Mouse (Mus musculus) intestine, postnatal 0 days (tissue): ENCODE measurements around the gene Trappc12. TPM values are rescaled to one million over a fixed set of nuclear protein-coding genes. Genes with fewer than 3 reads are reported as not detected.
A peak's percentile ranks its signal among the peaks of the same experiment; 100 is the strongest.

Source experiments
- ATAC-seq: fragments of 200-750 bp; cut with Nextera tagmentation; 2 replicates; pipeline ENCODE4 v1.8.0; 2017; ENCODE audit warnings: mild to moderate bottlenecking, moderate TSS enrichment, moderate library complexity
- H3K27ac ChIP-seq: fragments of 300-500 bp; sonication (generic); 2 replicates; pipeline ENCODE4 v1.5.1; 2014; ENCODE audit warnings: mild to moderate bottlenecking, low read depth, low read length, moderate library complexity
- H3K27me3 ChIP-seq: fragments of 300-500 bp; sonication (generic); replicated peaks from 2 replicates; pipeline ENCODE4 v1.6.1; 2014; ENCODE audit warnings: low read length, mixed read lengths; ENCODE audit not compliant: control insufficient read depth, insufficient read depth
- H3K36me3 ChIP-seq: fragments of 300-500 bp; sonication (generic); 2 replicates; pipeline ENCODE4 v1.6.1; 2014; ENCODE audit warnings: mild to moderate bottlenecking, moderate library complexity; ENCODE audit not compliant: control insufficient read depth, insufficient read depth
- H3K4me1 ChIP-seq: fragments of 300-500 bp; sonication (generic); replicated peaks from 2 replicates; pipeline ENCODE4 v1.6.1; 2014; ENCODE audit warnings: antibody characterized with exemption, low read length, mixed read lengths; ENCODE audit not compliant: control insufficient read depth, insufficient read depth
- H3K4me2 ChIP-seq: fragments of 300-500 bp; sonication (generic); replicated peaks from 2 replicates; pipeline ENCODE4 v1.6.1; 2014; ENCODE audit warnings: low read depth, mild to moderate bottlenecking, moderate library complexity
- H3K4me3 ChIP-seq: fragments of 300-500 bp; sonication (generic); 2 replicates; pipeline ENCODE4 v1.5.1; 2014; ENCODE audit warnings: low read depth, low read length
- H3K9ac ChIP-seq: fragments of 300-500 bp; sonication (generic); 2 replicates; pipeline ENCODE4 v1.6.1; 2014; ENCODE audit warnings: mild to moderate bottlenecking, low read depth, low read length
- H3K9me3 ChIP-seq: fragments of 300-500 bp; sonication (generic); 2 replicates; pipeline ENCODE4 v1.6.1; 2016; ENCODE audit warnings: mixed run types; ENCODE audit not compliant: control insufficient read depth
- CTCF ChIP-seq: sonication (generic); IDR thresholded peaks from 2 replicates; pipeline ENCODE4 v1.5.1; 2016; ENCODE audit warnings: low read depth, mild to moderate bottlenecking, control low read depth, antibody characterized with exemption, moderate library complexity
- WGBS: fragments of 180-500 bp; shearing (Covaris S2); extraction: QIAGEN DNeasy Blood & Tissue Kit; methylation state at CpG from one replicate; pipeline ENCODE4 v1.1.7; 2014; 5-methylcytosine and 5-hydroxymethylcytosine counted together
- polyA plus RNA-seq: library from polyadenylated mRNA; unstranded; fragments of >200 nt; fragmentation: Nextera tagmentation; extraction: Ambion mirVana; gene quantifications from 2 replicates; pipeline ENCODE4 v1.2.1, GENCODE M21; 2015

Trappc12 gene
- polyA plus RNA-seq, 1 experiment from 2014 or later: 15.3 TPM

DNA sequence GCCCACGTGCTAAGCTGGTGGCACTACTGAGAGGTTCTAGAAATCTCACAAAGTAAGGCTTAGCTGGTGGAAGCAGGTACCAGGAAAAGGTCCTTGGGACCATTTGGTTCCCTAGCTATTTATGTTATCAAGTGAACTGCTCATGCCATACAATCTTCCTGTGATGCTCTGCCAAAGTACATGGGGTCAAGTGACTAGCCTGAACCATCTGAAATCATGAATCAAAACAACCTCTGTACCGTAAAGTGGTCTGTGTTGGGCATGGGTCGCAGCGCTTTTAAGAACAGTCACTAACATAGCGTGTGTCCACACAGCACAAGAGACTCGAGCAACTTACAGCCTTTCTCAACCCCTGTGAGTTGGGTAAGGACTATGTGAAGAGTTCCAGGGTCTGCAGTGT lies 45.1 kb downstream of the Trappc12 start:
- Histone ChIP-seq H3K27me3 (no peaks in the 10 kb centered on the region), H3K4me1 (no peaks in the 10 kb centered on the region), H3K9me3 (no peaks in the 10 kb centered on the region), H3K4me3 (no peak overlapping the region), H3K36me3 (peaks cover 42% of the 10 kb centered on the region), H3K27ac (no peak overlapping the region), H3K9ac (no peak overlapping the region), H3K4me2 (no peak overlapping the region)
- ATAC-seq: no peak
- TF ChIP-seq CTCF: no peak
- 85% methylated on average over 6 of the region's 6 CpGs for WGBS

DNA sequence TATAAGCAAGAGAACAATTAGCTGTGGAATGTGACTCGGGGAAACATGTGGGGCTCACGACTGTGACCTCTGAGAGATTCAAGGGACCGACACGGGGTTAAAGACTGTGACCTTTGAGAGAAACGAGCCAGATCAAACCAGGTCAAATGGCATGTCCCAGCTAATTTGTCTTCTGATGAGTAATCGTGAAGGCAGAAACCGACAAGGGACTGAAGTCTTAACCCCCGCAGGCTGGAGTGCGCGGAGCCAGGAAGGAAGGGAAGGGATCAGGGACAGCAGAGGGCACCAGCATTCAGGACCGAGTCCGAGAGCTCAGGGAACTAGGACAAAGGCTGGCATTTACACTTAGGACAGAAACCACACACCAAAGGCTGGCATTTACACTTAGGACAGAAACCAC lies 45.9 kb downstream of the Trappc12 start:
- peaks cover 34% of the 10 kb centered on the region; the same call in 1 of the 2 replicates for H3K36me3 ChIP-seq
- H3K27ac ChIP-seq: no peak overlapping the region
- H3K4me1 ChIP-seq: no peaks in the 10 kb centered on the region
- H3K9me3 ChIP-seq: no peaks in the 10 kb centered on the region
- H3K9ac ChIP-seq: no peak overlapping the region
- H3K27me3 ChIP-seq: no peaks in the 10 kb centered on the region
- WGBS: 36% methylated on average over 12 of the region's 12 CpGs
- peak; percentile 26 for TF ChIP-seq CTCF
- no peak overlapping the region for H3K4me2 ChIP-seq
- no peak overlapping the region for H3K4me3 ChIP-seq
- no peak for ATAC-seq

DNA sequence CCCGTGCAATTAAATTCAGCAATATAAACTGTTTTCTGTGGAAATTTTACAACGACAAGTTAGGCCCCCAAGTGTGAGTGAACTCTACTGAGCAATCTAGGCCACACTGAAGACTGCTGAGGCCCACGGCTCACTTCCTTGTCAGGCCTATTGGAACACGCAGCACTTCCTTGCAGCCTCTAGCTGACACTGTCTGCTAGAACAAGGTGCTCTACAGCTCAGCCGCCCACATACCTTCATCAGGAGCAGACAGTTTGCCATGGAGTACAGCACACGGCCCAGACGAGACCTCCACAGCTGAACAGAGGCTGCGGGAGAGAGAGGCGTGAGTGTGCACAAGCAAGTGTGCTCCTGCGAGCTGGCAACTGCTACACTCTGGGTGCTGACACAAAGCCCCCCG lies 49.0 kb downstream of the Trappc12 start:
- no peak overlapping the region for H3K4me3 ChIP-seq
- ATAC-seq: peak; percentile 39; the same call in 1 of the 2 replicates
- peaks cover 25% of the 10 kb centered on the region for H3K36me3 ChIP-seq
- TF ChIP-seq CTCF: no peak; the same call in 1 of the 2 replicates
- no peak overlapping the region for H3K27ac ChIP-seq
- no peaks in the 10 kb centered on the region for H3K4me1 ChIP-seq
- 69% methylated on average over 11 of the region's 11 CpGs for WGBS
- no peak overlapping the region for H3K4me2 ChIP-seq
- H3K27me3 ChIP-seq: no peaks in the 10 kb centered on the region
- no peak overlapping the region for H3K9ac ChIP-seq
- no peaks in the 10 kb centered on the region for H3K9me3 ChIP-seq

DNA sequence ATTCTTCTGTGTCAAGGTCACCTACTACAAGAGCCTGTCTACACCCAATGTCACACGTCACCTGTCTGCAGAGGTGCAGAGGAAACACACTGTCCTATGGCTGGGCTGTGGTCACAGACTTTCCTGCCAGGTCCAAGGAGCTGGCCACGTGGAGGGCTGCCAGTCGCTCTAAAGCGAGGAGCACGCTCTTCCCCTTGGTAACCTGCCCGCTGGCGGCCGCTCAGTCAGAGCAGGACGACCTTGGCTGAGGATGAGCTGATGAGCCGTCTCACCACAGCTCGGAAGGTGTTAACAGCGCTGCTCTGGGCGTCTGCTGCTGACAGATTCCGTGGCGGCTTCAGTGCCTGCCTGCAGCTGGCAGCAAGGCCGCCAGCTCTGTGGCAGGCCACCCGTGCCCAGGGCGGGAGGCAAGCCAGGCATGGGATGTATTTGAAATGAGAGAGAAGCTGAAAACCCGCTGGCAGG lies 49.7 kb downstream of the Trappc12 start:
- Histone ChIP-seq H3K27me3 (no peaks in the 10 kb centered on the region), H3K4me2 (no peak overlapping the region), H3K27ac (no peak overlapping the region), H3K36me3 (peaks cover 31% of the 10 kb centered on the region), H3K4me1 (no peaks in the 10 kb centered on the region), H3K4me3 (no peak overlapping the region), H3K9ac (no peak overlapping the region), H3K9me3 (no peaks in the 10 kb centered on the region)
- no peak for ATAC-seq
- 78% methylated on average over 19 of the region's 19 CpGs for WGBS
- TF ChIP-seq CTCF: no peak

DNA sequence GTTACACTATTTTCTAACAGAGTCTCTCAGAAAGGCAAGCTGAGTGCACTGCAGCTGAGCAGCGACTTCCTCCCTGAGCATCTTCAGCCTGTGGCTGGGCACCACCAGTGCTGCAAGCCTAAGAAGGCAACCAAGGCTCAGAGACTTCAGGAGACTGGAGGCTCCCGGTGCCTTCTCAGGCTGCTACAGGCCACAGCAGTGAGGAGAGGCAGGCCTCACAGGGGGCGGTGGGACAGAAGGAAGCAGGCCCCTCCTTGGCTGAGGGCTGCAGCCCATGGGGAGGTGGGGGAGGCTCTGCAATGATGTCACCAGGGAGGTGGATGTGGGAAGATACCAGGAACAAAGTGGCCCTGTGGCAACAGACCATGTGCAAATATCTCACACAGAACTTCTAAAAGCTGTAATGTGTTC lies 50.2 kb downstream of the Trappc12 start:
- Histone ChIP-seq H3K9me3 (no peaks in the 10 kb centered on the region), H3K9ac (no peak overlapping the region), H3K27ac (no peak overlapping the region), H3K4me1 (no peaks in the 10 kb centered on the region), H3K36me3 (peaks cover 34% of the 10 kb centered on the region), H3K4me3 (no peak overlapping the region), H3K4me2 (no peak overlapping the region), H3K27me3 (no peaks in the 10 kb centered on the region)
- no peak for ATAC-seq
- no peak for TF ChIP-seq CTCF
- WGBS: 40% methylated on average over 3 of the region's 3 CpGs

DNA sequence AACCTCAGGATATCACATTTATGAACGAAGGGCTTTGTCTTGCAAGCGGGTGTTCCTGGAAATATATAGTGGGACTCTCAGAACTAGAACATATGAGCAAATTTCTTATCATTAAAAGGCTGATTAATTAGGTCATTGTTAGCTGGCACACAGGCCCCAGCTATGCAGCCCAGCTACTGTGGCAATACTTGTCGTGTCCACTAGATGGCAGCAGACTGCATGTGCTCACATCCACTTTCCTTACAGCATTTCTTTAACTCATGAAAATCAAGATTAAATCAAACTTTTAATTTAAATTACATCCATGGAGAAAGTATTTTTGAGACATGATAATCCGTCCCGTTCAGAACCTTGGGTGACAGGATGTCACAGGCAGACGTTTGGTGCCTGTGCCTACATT lies 50.6 kb downstream of the Trappc12 start:
- H3K27ac ChIP-seq: no peak overlapping the region
- 10% methylated on average over 6 of the region's 6 CpGs for WGBS

DNA sequence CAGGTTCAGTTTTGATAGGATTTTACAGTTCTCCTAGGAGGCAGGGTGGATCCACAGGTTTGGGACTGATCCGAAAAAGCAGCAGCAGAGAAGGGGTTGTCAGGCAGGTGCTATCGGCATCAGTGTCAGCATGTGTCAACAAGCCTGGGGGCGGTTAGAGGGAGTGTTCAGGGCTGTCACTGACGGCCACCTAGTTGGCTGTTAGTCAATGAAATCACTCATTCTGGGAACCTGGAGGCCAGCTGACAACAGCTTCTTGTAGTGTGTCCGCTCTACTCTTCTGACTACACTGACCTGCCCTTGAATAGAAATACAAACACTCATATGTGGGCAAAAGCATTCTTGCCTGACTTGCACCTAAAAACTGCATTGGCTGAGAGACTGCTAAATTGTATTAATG lies 51.2 kb downstream of the Trappc12 start:
- no peaks in the 10 kb centered on the region for H3K27me3 ChIP-seq
- no peaks in the 10 kb centered on the region for H3K4me1 ChIP-seq
- no peak for ATAC-seq
- no peak overlapping the region for H3K9ac ChIP-seq
- H3K4me3 ChIP-seq: no peak overlapping the region
- no peaks in the 10 kb centered on the region for H3K9me3 ChIP-seq
- no peak overlapping the region for H3K27ac ChIP-seq
- no peak overlapping the region for H3K4me2 ChIP-seq
- TF ChIP-seq CTCF: no peak
- peaks cover 35% of the 10 kb centered on the region for H3K36me3 ChIP-seq
- WGBS: 75% methylated on average over 5 of the region's 5 CpGs

More for the DNA sequence above, 50.6 kb downstream of the Trappc12 start:
- Histone ChIP-seq H3K27me3 (no peaks in the 10 kb centered on the region), H3K4me2 (no peak overlapping the region), H3K9me3 (no peaks in the 10 kb centered on the region), H3K36me3 (peaks cover 34% of the 10 kb centered on the region), H3K9ac (no peak overlapping the region), H3K4me3 (no peak overlapping the region), H3K4me1 (no peaks in the 10 kb centered on the region)
- TF ChIP-seq CTCF: peak; percentile 93
- no peak for ATAC-seq
